Mouse (Mus musculus) brain, embryonic 14.5 days (tissue): ENCODE data around the gene Acoxl.

Source experiments
- CTCF ChIP-seq: fragments of 200-500 bp; IDR thresholded peaks from 2 replicates; pipeline ENCODE4 v1.5.1; 2012; ENCODE audit warnings: inconsistent platforms, mild to moderate bottlenecking, moderate library complexity, borderline replicate concordance; ENCODE audit not compliant: insufficient read depth, insufficient read length; ENCODE audit errors: extremely low read depth
- POLR2A ChIP-seq: fragments of 200-500 bp; IDR thresholded peaks from 2 replicates; pipeline ENCODE4 v1.6.1; 2012; ENCODE audit warnings: mild to moderate bottlenecking, inconsistent platforms, borderline replicate concordance; ENCODE audit not compliant: poor library complexity, insufficient read depth, insufficient read length, severe bottlenecking; ENCODE audit errors: extremely low read depth

DNA sequence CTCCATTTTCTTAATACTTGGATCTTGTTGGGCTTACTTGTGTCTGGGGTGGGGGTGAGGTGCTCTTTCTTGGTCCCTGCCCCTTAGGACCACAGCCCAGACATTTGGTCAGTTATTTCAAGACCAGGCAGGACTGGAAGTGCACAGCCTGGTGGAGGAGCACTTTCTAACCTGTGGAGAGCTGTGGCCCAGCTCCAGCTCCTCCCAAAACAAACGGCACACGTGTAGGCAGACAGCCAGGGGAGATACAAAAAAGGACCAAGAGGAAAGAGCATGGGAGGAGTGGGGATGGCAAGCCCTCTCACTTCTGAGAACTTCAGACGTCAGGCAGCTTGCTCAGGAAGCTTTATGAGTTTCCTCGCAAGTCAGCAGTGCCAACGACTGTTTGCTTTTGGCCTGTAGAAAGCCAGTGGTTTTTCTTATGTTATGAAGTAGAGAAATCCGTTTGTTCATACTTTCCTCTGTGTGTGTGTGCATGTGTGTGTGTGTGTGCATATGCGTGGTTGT, 321.0 kb downstream of the Acoxl start:
- TF ChIP-seq POLR2A (no peak), CTCF (no peak)
